Mouse (Mus musculus) CD4-positive, CD25-positive, alpha-beta regulatory T cell, adult 4 months (primary cell): ENCODE data around the gene Gm45713. TPM values are rescaled to one million over a fixed set of nuclear protein-coding genes. Genes with fewer than 3 reads are reported as not detected.
"Not testable (repeated sequence)": the region's sequence is repeated elsewhere in the genome, so short reads cannot be mapped to it uniquely, and the experiment has no call there.

Source experiments
- ATAC-seq: one replicate; pipeline ENCODE4 v1.8.0; 2017
- polyA plus RNA-seq, 2 experiments: library from polyadenylated mRNA; unstranded; fragments of 100-300 nt; shearing (Covaris generic); gene quantifications; one replicate each; pipeline ENCODE4 v1.2.1; 2017

Gm45713 gene
- polyA plus RNA-seq, 2 experiments from 2014 or later = not detected

DNA sequence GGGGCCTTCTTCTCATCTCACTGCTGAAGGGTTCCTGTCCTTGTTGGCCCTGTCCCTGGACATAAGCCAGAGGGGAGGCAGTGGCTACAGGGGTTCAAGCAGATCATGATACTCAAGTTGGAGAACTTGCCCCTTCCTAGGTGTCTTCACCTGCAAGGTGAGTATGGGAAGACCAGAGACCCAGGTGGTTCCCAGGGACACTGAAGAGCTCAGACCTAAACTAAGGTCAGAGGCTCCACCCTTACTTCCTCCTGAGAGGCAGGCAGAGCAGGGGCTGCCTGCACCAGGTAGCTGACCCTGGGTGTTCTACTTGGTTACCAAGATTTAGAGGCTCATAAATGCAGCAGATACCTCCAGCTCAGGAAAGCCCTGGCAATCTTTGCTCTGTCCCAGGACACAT, 14.1 kb downstream of the Gm45713 start:
- ATAC-seq = no peak

DNA sequence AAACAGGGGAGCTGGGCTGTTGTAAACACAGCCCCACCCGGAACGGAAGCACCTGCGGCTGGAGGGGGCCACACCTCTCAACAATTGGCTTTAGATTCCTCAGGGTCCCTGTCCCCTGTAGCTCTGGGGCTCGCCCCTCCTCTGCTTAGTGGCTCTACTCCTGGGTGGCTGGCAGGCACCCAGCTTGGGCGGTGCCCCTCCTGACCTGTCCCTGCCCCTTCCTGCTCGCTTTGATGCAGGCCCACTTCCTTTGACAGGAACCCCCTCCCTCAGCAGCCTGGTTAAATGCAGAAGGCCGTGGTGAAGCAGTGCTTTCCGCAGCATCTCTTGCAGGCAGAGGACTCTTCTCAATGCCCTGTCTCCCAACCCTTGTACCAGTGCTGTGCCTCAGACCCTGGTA, 14.6 kb downstream of the Gm45713 start:
- ATAC-seq = peak; percentile 65

DNA sequence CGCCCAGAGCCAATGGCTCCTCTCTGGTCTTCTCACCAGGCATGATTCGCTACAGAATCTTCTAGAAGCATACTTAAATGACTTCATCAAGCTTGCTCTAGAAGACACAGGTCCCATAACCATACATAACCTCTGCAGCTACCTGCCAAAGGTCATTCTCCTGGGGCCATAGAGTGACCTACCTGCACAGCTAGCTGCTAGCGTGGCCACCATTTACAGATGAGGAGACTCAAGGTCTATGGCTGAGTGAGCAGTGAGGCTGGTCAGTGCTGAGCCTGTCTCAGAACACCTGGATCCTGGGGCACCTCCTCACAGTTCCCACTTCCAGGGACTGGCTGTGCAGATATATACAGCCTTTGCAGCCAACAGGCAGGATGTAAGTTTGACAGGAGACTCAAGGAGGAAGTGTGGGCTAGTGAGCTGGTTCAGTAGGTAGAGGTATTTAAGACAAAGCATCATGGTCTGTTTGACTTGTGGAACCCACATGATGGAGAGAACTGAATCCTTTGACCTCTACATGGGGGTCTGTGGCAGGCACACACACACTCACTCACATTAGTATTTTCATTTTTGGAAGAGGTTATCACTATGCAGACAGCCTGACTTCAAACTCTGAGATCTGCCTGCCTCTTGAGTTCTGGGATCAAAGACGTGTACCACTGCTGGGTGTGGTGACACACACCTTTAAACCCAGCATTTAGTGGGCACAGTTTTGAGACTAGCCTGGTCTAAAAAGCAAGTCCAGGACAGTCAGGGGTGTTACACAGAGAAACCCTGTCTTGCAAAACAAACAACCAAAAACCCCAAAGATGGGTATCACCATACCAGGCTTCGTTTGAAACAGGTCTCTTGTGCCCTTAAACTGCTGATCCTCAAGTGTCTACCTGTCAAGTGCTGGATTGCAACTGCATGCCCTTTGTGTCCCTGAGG, 16.0 kb downstream of the Gm45713 start:
- ATAC-seq = no peak

DNA sequence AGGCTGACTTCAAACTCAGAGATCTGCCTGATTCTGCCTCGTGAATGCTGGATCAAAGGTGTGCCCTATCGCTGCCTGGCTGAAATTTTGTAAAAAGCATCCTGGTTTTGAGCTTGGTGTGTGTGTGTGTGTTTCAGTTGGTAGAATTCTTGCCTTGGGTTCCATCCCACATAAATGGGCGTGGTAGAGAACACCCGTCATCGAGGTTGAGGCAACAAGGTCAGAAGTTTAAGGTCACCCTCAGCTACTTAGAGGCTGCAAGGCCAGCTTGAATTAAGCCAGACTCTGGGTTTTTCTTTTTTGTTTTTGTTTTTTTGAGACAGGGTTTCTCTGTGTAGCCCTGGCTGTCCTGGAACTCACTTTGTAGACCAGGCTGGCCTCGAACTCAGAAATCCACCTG, 17.7 kb downstream of the Gm45713 start:
- no peak for ATAC-seq

DNA sequence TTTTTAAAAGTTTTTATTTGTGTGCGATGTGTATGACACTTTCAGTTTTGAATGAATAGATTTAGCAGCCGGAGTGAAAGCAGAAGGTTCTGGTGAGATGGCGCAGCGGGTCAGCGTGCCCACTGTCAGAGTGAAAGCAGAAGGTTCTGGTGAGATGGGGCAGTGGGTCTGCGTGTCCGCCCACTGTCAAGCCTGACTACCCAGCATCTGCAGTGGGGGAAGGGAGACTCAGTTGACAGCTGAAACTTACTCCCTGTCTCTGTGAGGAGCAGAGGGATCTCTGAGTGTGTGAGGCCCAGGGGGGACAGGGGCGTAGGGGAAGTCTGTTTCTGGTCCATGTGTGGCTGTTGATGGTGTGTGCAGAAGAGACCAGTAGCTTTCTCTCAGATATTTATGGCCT, 18.5 kb downstream of the Gm45713 start:
- ATAC-seq = no peak

DNA sequence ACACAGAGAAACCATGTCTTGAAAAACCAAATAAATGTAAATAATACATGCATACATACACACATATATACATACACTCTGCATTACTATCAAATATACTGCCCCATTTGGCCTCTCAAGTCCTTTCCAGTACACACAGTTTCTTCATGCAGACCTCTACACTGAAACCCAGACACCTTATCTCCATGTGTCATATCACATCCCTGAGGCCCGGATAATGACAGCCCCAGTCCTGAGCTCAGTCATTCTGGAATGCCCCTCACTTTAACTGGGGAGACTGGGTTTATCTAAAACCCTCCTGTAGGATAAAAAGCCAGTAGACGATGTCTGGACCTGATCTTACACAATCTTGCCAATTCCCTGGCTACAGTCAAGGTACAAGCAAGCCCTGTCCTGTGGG, 22.6 kb downstream of the Gm45713 start:
- ATAC-seq = no peak

DNA sequence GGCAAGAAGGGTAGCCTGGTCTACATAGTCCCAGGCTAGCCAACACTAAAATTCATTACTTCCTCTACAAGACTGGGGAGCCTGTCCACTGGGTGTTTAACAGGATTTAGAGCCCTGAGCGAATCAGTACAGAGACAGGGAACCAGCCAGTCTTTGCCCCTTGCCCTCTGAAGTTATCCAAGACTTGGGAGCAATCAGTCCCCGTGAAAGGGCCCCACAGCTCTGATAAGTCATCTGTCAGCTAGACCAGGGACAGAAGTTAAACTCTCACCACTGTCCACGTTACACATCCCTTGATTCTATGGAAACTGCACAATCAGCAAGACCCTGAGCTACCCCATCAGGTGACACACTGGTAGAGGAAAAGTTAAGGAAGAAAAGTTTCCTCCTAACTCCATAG, 23.5 kb downstream of the Gm45713 start:
- no peak for ATAC-seq

DNA sequence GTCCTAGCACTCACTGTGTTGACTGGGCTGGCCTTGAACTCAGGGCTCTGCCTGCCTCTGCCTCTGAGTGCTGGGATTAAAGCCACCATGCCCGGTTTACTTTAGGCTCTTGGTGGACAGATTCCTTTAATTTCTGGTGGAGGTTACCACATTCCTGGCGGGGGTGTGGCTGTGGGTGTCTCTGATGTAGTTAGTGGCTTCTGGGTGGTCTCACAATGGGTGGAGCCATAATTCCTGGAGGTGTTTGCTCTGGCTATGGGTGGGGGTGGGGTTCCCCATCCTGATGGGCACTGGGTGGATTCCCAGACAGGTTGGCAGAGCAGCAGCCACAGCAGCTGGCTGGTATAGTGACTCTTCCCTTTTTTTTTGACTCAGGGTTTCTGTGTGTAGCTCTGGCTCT, 24.1 kb downstream of the Gm45713 start:
- ATAC-seq = no peak

DNA sequence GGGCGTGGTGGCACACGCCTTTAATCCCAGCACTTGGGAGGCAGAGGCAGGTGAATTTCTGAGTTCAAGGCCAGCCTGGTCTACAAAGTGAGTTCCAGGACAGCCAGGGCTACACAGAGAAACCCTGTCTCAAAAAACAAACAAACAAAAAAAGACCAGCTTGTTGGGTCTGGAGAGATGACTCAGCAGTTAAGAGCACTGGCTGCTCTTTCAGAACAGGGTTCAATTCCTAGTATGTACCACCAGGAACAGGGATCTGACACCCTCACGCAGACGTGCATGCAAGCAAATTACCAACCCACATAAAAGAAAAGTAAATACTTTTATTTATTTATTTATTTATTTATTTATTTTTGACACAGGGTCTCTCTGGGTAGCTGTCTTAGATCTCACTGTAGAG, 25.9 kb downstream of the Gm45713 start:
- ATAC-seq = not testable (repeated sequence)

DNA sequence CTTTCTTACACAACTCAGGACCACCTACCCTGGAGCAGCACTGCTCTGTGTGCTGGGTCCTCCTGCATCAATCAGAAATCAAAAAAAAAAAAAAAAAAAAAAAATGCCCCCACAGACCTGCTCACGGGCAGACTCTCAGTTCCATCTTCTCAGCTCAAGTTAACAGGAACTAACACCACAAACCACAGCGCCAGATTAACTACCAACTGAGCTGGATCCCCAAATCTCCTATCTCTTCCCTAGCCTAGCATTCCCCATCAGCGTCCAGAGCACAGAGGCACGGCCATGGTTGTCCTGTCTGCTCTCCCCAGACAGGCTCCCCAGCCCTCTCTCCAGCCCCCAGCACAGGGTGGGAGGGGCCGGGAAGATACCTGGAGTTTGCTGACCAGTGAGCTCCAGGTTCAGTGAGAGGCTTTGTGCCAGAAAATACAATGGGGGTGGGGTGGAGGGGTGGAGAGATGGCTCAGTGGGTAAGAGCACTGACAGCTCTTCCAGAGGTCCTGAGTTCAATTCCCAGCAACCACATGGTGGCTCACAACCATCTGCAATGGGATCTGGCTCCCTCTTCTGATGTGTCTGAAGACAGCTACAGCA, 28.9 kb downstream of the Gm45713 start:
- no peak for ATAC-seq

DNA sequence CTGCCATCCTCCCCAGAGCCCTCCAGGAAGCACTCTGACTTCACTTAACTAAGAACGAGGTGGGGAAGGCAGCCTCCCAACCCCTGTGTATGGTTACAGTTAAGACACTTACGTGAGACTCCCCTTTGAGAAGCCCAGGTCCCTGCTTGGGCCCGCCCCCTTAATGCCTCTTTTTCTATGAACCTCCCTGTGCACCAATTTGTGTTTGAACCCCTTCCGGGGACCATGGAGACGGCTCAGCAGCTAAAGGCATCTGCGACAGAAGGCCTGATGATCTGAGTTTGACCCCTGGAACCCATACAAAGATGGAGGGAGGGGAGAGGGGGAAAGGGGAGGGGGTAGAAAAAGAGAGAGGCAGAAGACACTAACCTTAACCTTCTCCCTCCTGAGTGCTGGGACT, 29.6 kb downstream of the Gm45713 start:
- ATAC-seq = no peak

DNA sequence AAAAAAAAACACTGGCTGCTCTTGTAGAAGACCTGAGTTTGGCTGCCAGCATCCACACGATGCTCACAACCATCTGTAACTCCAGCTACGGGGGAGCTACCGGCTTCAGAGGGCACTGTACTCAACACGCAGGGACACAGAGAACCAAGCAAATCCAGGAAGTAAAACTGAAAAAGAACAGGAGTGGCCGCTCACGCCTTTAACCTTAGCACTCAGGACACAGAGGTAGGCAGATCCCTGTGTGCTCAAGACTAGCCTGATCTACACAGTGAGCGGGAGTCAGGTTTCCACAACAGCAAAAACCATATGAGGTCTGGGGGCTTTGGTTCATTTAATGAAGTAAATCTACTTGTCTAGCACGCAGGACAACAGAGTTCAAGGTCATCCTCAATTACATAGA, 30.5 kb downstream of the Gm45713 start:
- no peak for ATAC-seq

DNA sequence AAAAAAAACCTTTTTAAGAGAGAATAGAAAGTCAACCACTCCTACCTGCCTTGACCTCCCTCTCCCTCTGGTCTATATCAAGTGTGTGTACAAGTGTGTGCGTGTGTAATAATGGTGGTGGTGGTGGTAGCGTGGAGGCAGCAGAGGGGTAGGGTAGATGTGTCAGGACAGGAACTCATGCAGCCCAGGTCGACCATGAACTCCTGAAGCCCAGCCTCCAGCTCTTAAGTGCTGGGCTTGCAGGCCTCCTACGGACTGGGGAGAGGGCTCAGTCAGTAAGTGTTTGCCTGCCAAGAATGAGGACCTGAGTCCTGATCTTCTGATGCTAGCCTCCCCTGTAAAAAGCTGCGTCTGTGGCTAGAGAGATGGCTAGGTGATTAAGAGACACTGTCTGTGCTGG, 31.1 kb downstream of the Gm45713 start:
- ATAC-seq = no peak

DNA sequence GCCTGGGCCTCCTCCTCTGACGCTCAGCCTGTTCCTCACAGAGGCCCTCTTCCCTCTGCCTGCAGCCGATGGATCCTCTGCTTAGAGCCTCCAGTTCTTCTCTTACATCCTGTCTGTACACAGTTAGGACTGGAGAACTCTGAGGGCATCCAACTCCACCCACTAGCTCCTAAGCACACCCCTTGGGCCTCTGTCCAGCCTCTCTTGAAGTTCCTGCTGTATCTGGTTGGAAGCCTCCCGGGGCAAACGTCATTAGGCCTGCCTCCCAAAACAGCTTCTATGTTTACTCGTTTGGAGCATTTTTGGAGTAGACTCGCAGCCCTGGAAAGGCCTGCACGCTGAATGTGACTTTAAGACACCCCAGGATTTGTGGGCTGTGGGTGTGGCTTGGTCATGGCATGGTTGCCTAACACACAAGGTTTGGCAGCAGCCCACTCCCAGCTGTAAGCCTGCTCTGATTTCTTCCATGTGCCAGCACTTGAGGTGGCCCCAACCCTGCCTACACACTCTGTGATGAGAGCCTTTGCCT, 32.3 kb downstream of the Gm45713 start, which contains the start of gene Fcgrt:
Gene Fcgrt (minus strand): TSS at position 200 of the 529 bp plus-strand sequence.
- ATAC-seq = no peak

DNA sequence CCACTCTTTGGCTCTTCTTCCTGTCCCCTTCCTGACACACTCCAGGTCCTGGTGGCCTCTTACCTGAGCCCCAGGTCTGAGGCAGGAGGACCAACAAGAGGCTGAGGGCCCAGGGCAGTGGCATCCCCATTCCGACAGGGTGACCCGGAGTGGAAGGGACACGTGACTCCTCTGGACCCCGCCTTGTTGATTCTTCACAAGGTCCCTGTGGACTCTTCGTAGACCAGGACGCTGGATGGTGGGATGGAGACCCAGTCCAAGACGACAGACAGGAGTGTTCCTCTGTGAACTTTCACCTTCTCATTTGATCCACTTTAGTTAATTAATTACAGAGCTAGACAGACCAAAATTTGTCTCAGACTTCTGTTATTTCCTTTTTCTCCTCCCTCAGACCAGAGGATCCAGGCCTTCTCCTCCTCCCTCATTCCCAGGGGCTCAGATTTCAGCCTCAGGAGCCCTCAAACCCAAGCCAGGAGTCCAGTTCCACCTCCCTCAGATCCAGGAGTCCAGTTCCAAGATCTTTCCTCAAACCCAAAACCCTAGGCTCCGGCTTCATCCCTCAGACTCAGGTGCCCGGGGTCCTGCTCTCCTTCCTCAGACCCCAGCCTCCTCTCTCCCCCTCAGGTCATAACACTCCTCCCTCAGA, 33.0 kb downstream of the Gm45713 start:
- no peak for ATAC-seq

DNA sequence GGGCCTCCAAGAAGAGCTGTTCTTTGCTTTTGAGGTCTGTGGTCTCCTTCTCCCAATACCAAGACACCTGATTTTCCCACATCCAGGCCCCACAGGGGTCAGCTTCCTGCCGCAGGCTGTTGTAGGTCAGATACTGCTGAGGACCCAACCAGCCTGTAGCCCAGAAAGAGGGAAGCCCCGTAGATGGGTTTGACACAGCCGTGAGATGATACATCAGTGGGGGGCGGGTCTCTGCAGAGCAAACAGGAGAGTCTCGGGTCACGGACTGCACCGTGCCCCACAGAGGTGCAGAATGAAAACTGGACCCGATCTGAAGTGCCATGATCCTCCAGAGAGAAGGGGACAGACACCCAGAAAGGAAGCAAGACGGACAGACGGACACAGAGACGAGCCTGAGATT, 33.6 kb downstream of the Gm45713 start:
- ATAC-seq = no peak

DNA sequence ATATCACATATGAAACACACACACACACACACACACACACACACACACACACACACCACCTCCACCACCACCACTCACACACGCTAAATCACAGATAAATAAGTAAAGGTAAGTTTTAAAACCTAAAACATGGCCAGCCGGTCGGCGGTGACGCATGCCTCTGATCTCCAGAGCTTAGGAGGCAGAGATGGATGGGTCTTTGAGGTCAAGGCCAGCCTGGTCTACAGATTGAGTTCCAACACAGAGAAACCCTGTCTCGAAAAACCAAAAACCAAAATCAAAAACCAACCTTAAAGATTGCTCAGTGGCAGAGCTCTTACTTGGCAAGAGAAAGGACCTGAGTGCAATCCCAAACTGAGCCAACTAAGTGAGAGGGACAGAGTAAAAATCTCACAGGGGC, 36.0 kb downstream of the Gm45713 start:
- no peak for ATAC-seq

DNA sequence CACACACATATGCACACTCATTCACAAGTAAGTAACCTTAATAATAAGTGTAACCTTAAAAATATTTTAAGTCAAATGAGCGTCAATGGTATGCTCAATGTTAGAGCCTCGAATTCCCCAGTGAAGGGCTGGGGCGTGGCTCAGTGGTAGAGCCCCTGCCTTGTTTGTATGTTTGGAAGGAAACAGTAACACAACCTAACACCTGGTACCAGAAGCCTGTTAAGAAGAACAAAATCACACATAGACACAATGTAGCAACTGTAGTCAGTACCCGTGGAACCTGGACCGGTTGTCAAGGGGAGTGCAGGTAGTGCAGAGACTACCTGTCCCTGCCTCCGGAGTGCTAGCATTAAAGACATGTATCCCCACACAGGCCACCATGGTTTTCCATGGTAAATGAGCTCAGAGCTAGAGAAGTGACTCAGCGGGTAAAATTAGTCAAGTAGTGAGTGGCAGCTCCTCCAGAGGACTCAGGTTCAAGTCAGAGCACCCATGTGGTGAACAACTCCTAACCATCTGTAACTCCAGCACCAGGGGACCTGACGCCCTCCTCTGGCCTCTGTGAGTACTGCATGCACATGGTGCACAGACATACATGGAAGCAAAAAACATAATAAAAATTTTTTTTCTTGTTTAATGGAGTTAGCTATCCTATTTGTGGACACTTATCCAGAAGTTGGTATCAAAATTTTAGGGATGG, 37.3 kb downstream of the Gm45713 start:
- no peak for ATAC-seq

DNA sequence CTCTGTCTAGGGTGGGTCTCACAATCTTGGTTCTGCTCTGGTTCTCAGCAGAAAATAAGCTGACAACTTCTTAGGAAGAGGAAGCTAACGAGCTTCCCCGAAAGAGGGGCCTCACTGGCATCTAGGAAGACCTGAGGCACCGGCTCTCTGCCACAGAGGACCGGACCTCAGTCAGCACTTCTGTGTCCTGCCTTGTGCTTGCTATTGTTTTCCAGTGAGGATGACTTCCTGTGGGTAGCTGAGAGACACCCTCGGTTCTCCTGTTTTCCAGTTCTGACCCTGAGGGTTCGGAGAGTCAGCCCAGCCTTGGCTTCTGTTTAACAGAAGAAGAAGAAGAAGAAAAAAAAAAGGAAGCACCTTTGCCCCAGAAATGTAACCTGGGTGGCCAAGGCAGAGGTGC, 38.6 kb downstream of the Gm45713 start:
- ATAC-seq = no peak

DNA sequence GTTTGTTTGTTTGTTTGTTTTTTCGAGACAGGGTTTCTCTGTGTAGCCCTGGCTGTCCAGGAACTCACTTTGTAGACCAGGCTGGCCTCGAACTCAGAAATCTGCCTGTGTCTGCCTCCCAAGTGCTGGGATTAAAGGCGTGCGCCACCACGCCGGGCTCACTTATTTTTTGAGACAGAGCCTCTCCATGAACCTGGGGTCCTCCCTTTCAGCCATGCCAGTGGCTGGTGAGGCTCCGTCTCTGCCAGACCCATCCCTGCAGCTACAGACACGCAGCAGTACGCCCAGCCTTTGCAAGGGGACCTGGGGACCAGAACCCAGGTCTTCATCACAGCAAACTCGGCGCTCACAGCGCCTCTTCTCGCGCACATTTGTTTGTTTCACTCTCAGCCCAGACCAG, 40.1 kb downstream of the Gm45713 start:
- ATAC-seq = not testable (repeated sequence)

DNA sequence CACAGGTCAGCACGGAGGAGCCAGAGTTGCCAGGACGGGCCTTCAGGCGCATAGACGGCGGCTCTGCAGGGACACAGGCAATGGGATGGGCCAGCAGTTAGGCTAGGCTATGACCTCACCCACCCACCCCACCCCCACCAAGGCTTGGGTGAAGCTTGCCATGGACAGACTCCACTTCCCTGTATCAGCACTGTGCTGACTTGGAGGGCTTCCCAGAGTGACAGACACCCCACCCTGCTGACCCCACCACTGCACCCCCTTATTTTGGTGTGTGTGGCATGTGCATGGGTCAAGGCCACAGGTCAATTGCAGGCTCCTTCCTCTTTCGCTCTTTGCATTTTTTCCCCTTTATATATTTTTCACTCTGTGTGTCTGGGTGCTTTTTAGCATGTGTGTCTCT, 40.7 kb downstream of the Gm45713 start:
- no peak for ATAC-seq

DNA sequence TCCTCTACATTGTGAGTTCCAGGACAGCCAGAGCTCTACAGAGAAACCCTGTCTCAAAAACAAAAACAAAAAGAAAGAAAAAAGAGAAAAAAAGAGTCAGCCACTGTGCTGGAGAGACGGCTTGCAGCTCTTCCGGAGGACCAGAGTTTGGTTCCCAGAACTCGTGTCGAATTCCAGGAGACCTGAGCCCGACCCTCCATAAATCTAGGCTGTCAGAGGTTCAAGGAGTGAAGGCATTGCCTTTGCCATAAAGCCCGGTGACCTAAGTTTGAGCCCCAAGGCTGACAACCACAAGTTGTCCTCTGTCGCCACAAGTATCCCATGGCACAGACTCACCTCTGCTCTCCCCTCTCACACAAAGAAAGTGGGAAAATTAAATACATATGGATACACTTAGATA, 41.9 kb downstream of the Gm45713 start:
- ATAC-seq = no peak

DNA sequence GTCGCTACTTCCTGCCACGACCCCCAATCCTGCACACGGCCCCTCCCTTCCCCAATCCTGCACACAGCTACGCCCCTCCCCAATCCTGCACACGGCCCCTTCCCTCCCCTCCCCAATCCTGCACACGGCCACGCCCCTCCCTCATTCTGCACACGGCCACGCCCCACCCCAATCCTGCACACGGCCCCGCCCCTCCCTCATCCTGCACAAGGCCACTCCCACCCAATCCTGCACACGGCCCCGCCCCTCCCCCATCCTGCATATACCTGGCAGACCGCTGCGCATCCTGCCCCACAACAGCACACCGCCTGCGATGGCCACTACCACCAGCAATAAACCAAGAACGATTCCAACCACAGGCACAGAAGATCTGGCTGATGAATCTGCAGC, 42.5 kb downstream of the Gm45713 start:
- peak; percentile 67 for ATAC-seq
